Mouse (Mus musculus) kidney, embryonic 14.5 days (tissue): Measurements from ENCODE around the gene Gm13285. TPM values are rescaled to one million over a fixed set of nuclear protein-coding genes. Genes with fewer than 3 reads are reported as not detected.
"Not testable (repeated sequence)": the region's sequence is repeated elsewhere in the genome, so short reads cannot be mapped to it uniquely, and the experiment has no call there.

ENCODE experiments used
- ATAC-seq: fragments of 200-750 bp; cut with Nextera tagmentation; 2 replicates; pipeline ENCODE4 v1.8.0; 2017; ENCODE audit warnings: moderate number of reproducible peaks, mild to moderate bottlenecking, moderate TSS enrichment, moderate library complexity; ENCODE audit not compliant: low FRiP score, low TSS enrichment
- H3K27ac ChIP-seq: fragments of 300-500 bp; sonication (generic); 2 replicates; pipeline ENCODE4 v1.5.1; 2014; ENCODE audit warnings: low read depth, mild to moderate bottlenecking, low read length, moderate library complexity, mixed read lengths
- H3K27me3 ChIP-seq: fragments of 300-500 bp; sonication (generic); 2 replicates; pipeline ENCODE4 v1.6.1; 2014; ENCODE audit warnings: mild to moderate bottlenecking, low read length; ENCODE audit not compliant: control insufficient read depth, insufficient read depth
- H3K36me3 ChIP-seq: fragments of 300-500 bp; sonication (generic); 2 replicates; pipeline ENCODE4 v1.6.1; 2014; ENCODE audit warnings: low read length, mixed read lengths; ENCODE audit not compliant: control insufficient read depth, insufficient read depth
- H3K4me1 ChIP-seq: fragments of 300-500 bp; sonication (generic); 2 replicates; pipeline ENCODE4 v1.6.1; 2014; ENCODE audit warnings: low read length, mixed read lengths; ENCODE audit not compliant: control insufficient read depth, insufficient read depth
- H3K4me2 ChIP-seq: fragments of 300-500 bp; sonication (generic); replicated peaks from 2 replicates; pipeline ENCODE4 v1.6.1; 2014; ENCODE audit warnings: low read depth, mild to moderate bottlenecking, low read length
- H3K4me3 ChIP-seq: fragments of 300-500 bp; sonication (generic); 2 replicates; pipeline ENCODE4 v1.5.1; 2014; ENCODE audit warnings: mild to moderate bottlenecking, low read length
- H3K9ac ChIP-seq: fragments of 300-500 bp; sonication (generic); 2 replicates; pipeline ENCODE4 v1.6.1; 2014; ENCODE audit warnings: low read depth, mild to moderate bottlenecking, low read length, moderate library complexity
- H3K9me3 ChIP-seq: fragments of 300-500 bp; sonication (generic); 2 replicates; pipeline ENCODE4 v1.6.1; 2016; ENCODE audit warnings: low read length; ENCODE audit not compliant: control insufficient read depth
- WGBS: fragments of 180-500 bp; shearing (Covaris S2); extraction: QIAGEN DNeasy Blood & Tissue Kit; methylation state at CpG from one replicate; pipeline ENCODE4 v1.1.7; 2014; 5-methylcytosine and 5-hydroxymethylcytosine counted together
- polyA plus RNA-seq: library from polyadenylated mRNA; unstranded; fragments of >200 nt; fragmentation: Nextera tagmentation; extraction: Ambion mirVana; gene quantifications from 2 replicates; pipeline ENCODE4 v1.2.1, GENCODE M21; 2014

Gene Gm13285
- polyA plus RNA-seq, 1 experiment from 2014 or later = 0.19 TPM

DNA sequence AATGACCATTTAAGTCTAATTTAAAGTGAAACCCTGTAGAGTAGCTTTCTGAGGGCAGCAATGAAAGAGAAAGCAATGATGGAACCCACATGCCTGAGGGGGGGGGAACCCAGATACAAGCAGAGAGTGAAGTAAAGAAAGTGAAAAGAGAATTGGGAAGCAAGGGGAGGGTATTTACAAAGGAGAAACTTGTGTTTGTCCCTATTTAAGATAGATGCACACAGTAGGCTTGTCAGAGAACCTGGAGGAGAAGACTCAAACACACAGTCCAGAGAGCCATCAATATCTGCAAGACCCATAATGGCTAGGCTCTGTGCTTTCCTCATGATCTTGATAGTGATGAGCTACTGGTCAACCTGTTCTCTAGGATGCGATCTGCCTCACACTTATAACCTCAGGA is 20.2 kb downstream of the Gm13285 start, which contains the start of gene Ifna11:
TSS of gene Ifna11 (plus strand) at position 301 of the 400 bp plus-strand sequence.
- no peak for ATAC-seq
- Histone ChIP-seq H3K27me3 (no peaks in the 10 kb centered on the region), H3K36me3 (no peaks in the 10 kb centered on the region), H3K4me1 (no peaks in the 10 kb centered on the region), H3K9ac (no peak within 1 kb of the TSS), H3K4me3 (no peak within 1 kb of the TSS), H3K4me2 (no peak within 1 kb of the TSS), H3K27ac (no peak within 1 kb of the TSS), H3K9me3 (no peaks in the 10 kb centered on the region)
- 81% methylated on average over 1 of the region's 1 CpGs for WGBS

DNA sequence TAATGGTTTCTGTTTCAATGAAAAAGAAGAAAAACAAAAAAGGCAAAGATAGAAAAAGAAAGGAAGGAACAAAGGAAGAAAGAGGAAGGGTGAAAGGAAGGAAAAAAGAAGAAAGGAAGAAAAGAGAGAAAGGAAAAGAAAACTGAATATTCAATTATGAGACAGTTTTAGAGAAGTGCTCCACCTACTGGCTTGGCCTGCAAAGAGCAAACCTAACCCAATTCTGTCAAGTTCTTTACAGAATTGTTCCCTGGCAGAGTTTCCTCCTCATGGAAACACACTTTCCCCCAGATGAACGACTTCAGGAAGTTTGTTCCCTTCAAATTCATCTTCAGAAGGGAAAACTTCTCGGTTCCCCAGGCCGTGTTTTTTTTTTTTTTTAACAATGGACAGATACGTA is 23.5 kb downstream of the Gm13285 start:
- H3K27ac ChIP-seq = no peak overlapping the region
- no peaks in the 10 kb centered on the region for H3K4me1 ChIP-seq
- no peak overlapping the region for H3K9ac ChIP-seq
- H3K36me3 ChIP-seq = no peaks in the 10 kb centered on the region
- 32% methylated on average over 4 of the region's 4 CpGs for WGBS
- H3K4me2 ChIP-seq = no peak overlapping the region
- no peak overlapping the region for H3K4me3 ChIP-seq
- no peaks in the 10 kb centered on the region for H3K9me3 ChIP-seq
- ATAC-seq = no peak
- H3K27me3 ChIP-seq = no peaks in the 10 kb centered on the region

DNA sequence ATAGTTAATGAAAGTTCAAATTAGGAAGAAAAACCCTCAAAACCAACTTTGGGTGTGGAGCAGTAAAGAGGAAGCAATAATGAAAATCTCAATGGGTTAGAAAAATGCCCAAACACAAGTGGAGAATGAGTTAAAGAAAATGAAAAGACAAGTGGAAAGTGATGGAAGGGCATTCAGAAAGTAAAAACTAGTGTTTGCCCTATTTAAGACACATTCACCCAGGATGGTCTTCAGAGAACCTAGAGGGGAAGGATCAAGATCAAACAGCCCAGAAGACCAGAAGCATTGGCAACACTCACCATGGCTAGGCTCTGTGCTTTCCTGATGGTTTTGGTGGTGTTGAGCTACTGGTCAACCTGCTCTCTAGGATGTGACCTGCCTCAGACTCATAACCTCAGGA is 27.7 kb downstream of the Gm13285 start, which contains the start of gene Ifna6:
TSS of gene Ifna6 (plus strand) at position 301 of the 400 bp plus-strand sequence.
- not testable (repeated sequence) for H3K9me3 ChIP-seq, H3K4me1 ChIP-seq, H3K4me3 ChIP-seq, H3K4me2 ChIP-seq, H3K27ac ChIP-seq, H3K9ac ChIP-seq, H3K27me3 ChIP-seq, H3K36me3 ChIP-seq, ATAC-seq

DNA sequence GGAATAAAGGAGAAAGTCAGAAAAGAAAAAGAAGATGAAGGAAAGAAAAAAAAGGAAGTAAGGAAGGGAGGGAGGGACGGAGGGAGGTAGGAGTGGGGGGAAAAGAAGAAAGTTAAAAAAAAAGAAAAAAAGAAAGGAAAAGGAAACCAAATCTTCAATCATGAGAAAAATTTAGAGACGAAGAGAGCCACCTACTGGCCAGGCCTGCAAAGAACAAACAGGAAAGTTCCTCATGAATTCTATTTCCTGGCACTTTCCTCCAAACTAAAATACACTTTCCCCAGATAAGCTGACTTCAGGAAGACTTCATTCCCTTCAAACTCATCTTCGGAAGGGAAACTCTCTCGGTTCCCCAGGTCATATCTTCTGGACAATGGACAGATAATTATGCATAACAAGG is 31.1 kb downstream of the Gm13285 start:
- 25% methylated on average over 4 of the region's 4 CpGs for WGBS

DNA sequence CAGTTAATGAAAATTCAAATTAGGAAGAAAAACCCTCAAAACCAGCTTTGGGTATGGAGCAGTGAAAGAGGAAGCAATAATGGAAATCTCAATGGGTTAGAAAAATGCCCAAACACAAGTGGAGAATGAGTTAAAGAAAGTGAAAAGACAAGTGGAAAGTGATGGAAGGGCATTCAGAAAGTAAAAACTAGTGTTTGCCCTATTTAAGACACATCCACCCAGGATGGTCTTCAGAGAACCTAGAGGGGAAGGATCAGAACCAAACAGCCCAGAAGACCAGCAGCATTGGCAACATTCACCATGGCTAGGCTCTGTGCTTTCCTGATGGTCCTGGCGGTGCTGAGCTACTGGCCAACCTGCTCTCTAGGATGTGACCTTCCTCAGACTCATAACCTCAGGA is 35.8 kb downstream of the Gm13285 start, which contains the start of gene Ifna5:
TSS of gene Ifna5 (plus strand) at position 301 of the 400 bp plus-strand sequence.
- not testable (repeated sequence) for H3K9ac ChIP-seq, H3K4me2 ChIP-seq, H3K4me3 ChIP-seq, H3K4me1 ChIP-seq, H3K9me3 ChIP-seq, H3K27ac ChIP-seq, H3K36me3 ChIP-seq, ATAC-seq, H3K27me3 ChIP-seq
- WGBS = 86% methylated on average over 1 of the region's 1 CpGs

More for the DNA sequence above, 31.1 kb downstream of the Gm13285 start:
- H3K9ac ChIP-seq = no peak overlapping the region
- no peaks in the 10 kb centered on the region for H3K9me3 ChIP-seq
- no peaks in the 10 kb centered on the region for H3K27me3 ChIP-seq
- no peak overlapping the region for H3K27ac ChIP-seq
- H3K4me1 ChIP-seq = no peaks in the 10 kb centered on the region
- no peak for ATAC-seq
- H3K4me2 ChIP-seq = no peak overlapping the region
- no peak overlapping the region for H3K4me3 ChIP-seq
- no peaks in the 10 kb centered on the region for H3K36me3 ChIP-seq

DNA sequence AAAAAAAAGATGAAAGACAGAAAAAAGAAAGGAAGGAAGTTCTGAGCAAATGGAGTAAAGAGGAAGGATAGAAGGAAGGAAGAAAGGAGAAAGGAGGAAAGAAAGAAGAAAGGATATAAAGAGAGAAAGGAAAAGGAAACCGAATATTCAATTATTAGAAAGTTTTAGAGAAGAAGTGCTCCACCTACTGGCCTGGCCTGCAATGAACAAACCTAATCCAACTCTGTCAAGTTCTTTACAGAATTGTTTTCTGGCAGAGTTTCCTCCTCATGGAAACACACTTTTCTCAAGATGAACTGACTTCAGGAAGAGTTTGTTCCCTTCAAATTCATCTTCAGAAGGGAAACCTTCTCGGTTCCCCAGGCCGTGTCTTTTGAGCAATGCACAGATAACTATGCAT is 39.4 kb downstream of the Gm13285 start:
- no peak overlapping the region for H3K4me2 ChIP-seq
- ATAC-seq = no peak
- 44% methylated on average over 3 of the region's 3 CpGs for WGBS

DNA sequence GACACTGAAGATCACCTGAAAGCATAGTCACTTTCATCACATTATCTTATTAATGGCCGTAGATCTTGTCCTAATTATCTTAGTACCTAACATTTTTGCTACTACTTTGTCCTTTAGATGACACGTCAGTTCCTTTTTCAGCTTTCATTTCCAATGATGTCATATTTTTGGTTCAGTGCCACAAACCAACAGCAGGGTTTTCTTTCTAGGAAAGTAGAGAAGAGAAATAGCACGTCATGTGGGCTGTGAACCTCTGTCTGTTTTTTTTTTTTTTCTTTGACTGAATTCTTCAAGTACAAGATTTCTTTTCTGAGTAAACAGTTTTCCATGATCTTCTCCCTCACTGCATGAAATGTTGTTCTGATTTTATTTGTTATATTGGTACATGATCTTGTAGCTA is 40.6 kb downstream of the Gm13285 start:
- Histone ChIP-seq H3K27me3 (no peaks in the 10 kb centered on the region), H3K9me3 (no peaks in the 10 kb centered on the region), H3K4me1 (no peaks in the 10 kb centered on the region), H3K4me2 (no peak overlapping the region), H3K27ac (no peak overlapping the region), H3K36me3 (no peaks in the 10 kb centered on the region), H3K4me3 (no peak overlapping the region), H3K9ac (no peak overlapping the region)
- ATAC-seq = no peak
- 77% methylated on average over 3 of the region's 3 CpGs for WGBS

More for the DNA sequence above, 39.4 kb downstream of the Gm13285 start:
- no peak overlapping the region for H3K4me3 ChIP-seq
- H3K9me3 ChIP-seq = no peaks in the 10 kb centered on the region
- no peaks in the 10 kb centered on the region for H3K27me3 ChIP-seq
- no peaks in the 10 kb centered on the region for H3K4me1 ChIP-seq
- no peak overlapping the region for H3K9ac ChIP-seq
- no peak overlapping the region for H3K27ac ChIP-seq
- H3K36me3 ChIP-seq = no peaks in the 10 kb centered on the region

DNA sequence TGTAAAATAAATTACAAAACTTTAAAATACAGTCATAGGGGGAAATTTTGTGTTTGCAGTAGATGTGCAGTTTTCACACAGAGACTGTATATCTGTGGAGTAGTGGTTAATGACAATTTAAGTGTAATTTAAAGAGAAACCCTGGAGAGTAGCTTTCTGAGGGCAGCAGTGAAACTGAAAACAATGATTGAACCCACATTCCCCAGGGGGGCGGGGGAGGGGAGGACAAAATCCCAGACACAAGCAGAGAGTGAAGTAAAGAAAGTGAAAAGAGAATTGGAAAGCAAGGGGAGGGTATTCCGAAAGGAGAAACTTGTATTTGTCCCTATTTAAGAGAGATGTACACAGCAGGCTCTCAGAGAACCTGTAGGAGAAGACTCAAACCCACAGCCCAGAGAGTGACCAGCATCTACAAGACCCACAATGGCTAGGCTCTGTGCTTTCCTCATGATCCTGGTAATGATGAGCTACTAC is 42.0 kb downstream of the Gm13285 start, which contains the start of gene Ifna4:
TSS of gene Ifna4 (plus strand) at position 424 of the 474 bp plus-strand sequence.
- Histone ChIP-seq H3K27me3 (no peaks in the 10 kb centered on the region), H3K36me3 (no peaks in the 10 kb centered on the region), H3K27ac (no peak within 1 kb of the TSS), H3K9me3 (no peaks in the 10 kb centered on the region), H3K4me2 (no peak within 1 kb of the TSS), H3K4me3 (no peak within 1 kb of the TSS), H3K9ac (no peak within 1 kb of the TSS), H3K4me1 (no peaks in the 10 kb centered on the region)
- ATAC-seq = no peak
- 70% methylated on average over 2 of the region's 2 CpGs for WGBS

DNA sequence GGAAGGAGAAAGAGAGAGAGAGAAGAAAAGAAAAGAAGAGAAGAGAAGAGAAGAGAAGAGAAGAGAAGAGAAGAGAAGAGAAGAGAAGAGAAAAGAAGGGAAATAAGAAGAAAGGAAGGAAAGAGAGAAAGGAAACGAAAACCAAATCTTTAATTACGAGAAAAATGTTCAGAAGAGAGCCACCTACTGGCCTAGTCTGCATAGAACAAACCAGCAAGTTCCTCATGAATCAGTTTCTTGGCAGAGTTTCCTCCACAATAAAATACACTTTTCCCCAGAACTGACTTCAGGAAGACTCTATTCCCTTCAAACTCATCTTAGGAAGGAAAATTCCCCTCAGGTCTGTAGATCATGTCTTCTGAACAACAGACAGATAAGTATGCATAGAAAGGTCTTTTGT is 45.9 kb downstream of the Gm13285 start:
- 53% methylated on average over 2 of the region's 2 CpGs for WGBS
- no peak overlapping the region for H3K4me2 ChIP-seq
- no peak overlapping the region for H3K4me3 ChIP-seq
- no peaks in the 10 kb centered on the region for H3K4me1 ChIP-seq
- H3K9ac ChIP-seq = no peak overlapping the region
- H3K9me3 ChIP-seq = no peaks in the 10 kb centered on the region
- no peak overlapping the region for H3K27ac ChIP-seq
- ATAC-seq = no peak
- H3K27me3 ChIP-seq = no peaks in the 10 kb centered on the region
- no peaks in the 10 kb centered on the region for H3K36me3 ChIP-seq
